Mouse (Mus musculus): ENCODE results near the gene Mrln. TPM values are rescaled to one million over a fixed set of nuclear protein-coding genes. Genes with fewer than 3 reads are reported as not detected.

Mrln gene
- polyA plus RNA-seq, 1 experiment from 2014 or later = not detected

DNA sequence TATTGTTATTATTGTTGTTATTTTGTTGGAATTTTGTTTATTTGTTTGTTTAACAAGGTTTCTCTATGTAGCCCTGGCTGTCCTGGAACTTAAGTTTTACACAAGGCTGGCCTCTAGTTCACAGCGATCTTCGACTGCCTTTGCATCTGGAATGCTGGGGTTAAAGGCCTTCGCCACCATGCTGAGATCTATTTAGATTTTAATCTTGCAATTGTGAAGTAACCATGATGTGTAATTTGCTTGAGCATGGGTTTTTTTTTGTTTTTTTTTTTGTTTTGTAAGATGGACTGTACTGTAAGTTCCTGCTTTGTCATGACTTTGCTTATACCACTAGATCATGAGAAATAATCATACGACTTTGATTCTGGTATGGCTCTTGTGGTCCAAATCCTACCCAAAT is 56.4 kb downstream of the Mrln start:
- 78% methylated on average over 4 of the region's 4 CpGs for WGBS
- H3K4me2 ChIP-seq = no peak overlapping the region
- no peak overlapping the region for H3K27ac ChIP-seq
- no peak for ATAC-seq (ENCODE audit: borderline replicate concordance, extremely low read depth, low FRiP score, low TSS enrichment)
- H3K9me3 ChIP-seq = no peaks in the 10 kb centered on the region
- peaks cover 5% of the 10 kb centered on the region; the same call in 1 of the 2 replicates for H3K4me1 ChIP-seq
- H3K27me3 ChIP-seq = no peaks in the 10 kb centered on the region
- no peak overlapping the region for H3K9ac ChIP-seq
- H3K36me3 ChIP-seq = no peaks in the 10 kb centered on the region
- H3K4me3 ChIP-seq = no peak overlapping the region

DNA sequence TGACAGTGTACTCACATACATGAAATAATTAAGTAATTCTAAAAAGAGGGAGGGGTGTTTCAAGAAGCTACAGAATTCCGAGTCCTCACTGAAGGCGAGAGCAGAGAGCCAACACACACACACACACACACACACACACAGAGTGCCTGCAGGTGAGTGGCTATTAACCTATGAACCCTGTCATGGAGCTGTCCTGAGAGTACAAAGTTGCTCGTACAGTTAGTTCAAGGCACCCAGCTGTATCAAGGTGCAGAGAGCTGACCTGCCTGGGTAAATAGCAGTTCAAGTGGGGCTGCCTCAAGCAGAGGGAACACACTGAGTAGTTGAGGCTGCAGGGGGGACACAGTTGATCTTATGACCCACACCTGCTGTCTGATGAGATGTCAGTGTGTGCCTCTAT is 57.6 kb downstream of the Mrln start:
- no peaks in the 10 kb centered on the region for H3K36me3 ChIP-seq
- H3K27ac ChIP-seq = no peak overlapping the region
- H3K4me3 ChIP-seq = no peak overlapping the region
- 62% methylated on average over 3 of the region's 3 CpGs for WGBS
- H3K4me2 ChIP-seq = no peak overlapping the region
- H3K9me3 ChIP-seq = no peaks in the 10 kb centered on the region
- no peak overlapping the region for H3K9ac ChIP-seq
- H3K4me1 ChIP-seq = 0 out of 2 replicates have a peak, but pooled peaks cover 5% of the 10 kb centered on the region
- no peak for ATAC-seq (ENCODE audit: borderline replicate concordance, extremely low read depth, low FRiP score, low TSS enrichment)
- H3K27me3 ChIP-seq = no peaks in the 10 kb centered on the region

DNA sequence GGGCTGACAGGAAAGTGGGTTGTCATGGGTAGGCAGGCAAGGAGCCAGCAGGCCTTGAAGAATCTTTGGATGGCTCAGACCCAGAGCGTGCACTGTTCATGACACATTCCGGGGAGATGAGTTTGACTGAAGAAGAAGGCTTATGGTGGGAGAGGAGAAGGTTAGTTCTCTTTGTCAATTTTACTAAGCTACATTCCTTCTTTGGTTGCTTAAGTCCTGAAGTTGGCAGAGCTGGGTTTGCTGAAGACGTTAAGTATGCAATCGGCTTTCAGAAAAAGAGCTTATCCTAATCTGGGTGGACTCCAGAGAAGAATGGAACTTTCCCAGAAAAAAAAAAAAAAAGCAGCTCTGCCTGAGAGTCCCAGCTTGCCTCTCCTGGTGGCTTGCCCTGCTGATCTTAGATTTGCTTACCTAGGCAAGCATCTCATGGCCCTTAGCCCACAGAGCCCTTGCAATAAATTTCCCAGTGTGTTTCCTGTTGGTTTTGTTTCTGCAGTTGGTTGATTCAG is 59.3 kb downstream of the Mrln start:
- Histone ChIP-seq H3K9ac (no peak overlapping the region), H3K4me2 (no peak overlapping the region), H3K9me3 (no peaks in the 10 kb centered on the region), H3K4me1 (0 out of 2 replicates have a peak, but pooled peaks cover 5% of the 10 kb centered on the region), H3K4me3 (no peak overlapping the region), H3K27ac (no peak overlapping the region), H3K27me3 (no peaks in the 10 kb centered on the region), H3K36me3 (no peaks in the 10 kb centered on the region)
- 42% methylated on average over 4 of the region's 4 CpGs for WGBS
- no peak for ATAC-seq (ENCODE audit: borderline replicate concordance, extremely low read depth, low FRiP score, low TSS enrichment)

DNA sequence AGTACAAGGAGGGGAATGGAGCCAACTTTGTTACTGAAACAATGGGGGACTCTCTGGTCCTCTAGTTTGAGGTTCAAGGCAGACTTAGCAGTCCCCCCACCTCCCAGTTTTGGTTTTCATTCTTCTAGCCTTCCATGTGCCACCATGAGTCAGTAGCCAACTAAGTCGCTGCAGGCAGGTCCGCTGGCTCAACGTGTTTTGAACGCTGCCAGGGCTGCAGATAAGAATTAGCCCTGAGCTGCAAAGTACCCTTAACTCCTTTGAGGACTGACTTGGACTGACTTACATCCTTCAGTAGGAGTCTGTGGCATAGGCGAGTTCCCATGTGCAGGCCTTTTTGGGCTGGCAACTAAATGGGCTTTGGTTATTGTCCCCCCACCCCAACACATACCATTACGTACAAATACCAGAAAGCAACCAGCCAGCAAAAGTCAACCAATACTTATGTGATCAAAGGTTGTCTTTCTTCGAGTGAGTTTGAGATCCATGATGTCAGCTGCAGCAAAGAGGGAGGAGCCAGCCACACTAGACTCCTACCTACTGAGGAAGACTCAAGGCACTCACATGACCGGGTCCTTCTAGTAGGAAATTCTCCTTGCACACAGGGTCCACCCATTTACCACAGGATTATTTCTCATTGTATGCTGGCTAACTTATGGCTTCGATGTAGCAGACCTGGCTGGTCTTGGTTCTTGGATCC is 60.0 kb downstream of the Mrln start:
- no peak overlapping the region for H3K4me2 ChIP-seq
- no peaks in the 10 kb centered on the region for H3K9me3 ChIP-seq
- 74% methylated on average over 9 of the region's 9 CpGs for WGBS
- 0 out of 2 replicates have a peak, but pooled peaks cover 5% of the 10 kb centered on the region for H3K4me1 ChIP-seq
- H3K9ac ChIP-seq = no peak overlapping the region
- no peak for ATAC-seq (ENCODE audit: borderline replicate concordance, extremely low read depth, low FRiP score, low TSS enrichment)
- H3K27ac ChIP-seq = no peak overlapping the region
- no peaks in the 10 kb centered on the region for H3K27me3 ChIP-seq
- no peak overlapping the region for H3K4me3 ChIP-seq
- no peaks in the 10 kb centered on the region for H3K36me3 ChIP-seq

DNA sequence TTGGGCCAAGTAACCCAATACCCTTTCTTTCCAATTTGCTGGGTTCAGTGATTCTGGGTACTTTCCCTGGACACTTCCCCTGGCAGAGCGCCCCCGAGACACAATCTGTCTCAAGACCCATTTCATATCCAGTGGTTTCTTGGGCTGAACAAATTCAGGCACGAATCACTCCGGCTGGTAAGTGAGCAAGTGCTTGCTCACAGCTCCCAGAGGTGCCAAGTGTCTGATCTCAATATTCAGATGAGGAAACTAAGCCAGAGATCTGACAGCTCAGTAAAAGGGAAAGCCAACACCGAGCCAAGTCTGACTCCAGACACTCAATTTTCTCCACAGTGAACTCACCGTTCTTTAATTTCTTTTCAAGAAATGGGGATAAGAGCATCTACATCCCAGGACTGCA is 62.0 kb downstream of the Mrln start:
- Histone ChIP-seq H3K9ac (no peak overlapping the region), H3K27me3 (no peaks in the 10 kb centered on the region), H3K4me2 (no peak overlapping the region), H3K4me1 (0 out of 2 replicates have a peak, but pooled peaks cover 5% of the 10 kb centered on the region), H3K9me3 (no peaks in the 10 kb centered on the region), H3K36me3 (no peaks in the 10 kb centered on the region), H3K4me3 (no peak overlapping the region), H3K27ac (no peak overlapping the region)
- no peak for ATAC-seq (ENCODE audit: borderline replicate concordance, extremely low read depth, low FRiP score, low TSS enrichment)
- WGBS = 84% methylated on average over 6 of the region's 6 CpGs

DNA sequence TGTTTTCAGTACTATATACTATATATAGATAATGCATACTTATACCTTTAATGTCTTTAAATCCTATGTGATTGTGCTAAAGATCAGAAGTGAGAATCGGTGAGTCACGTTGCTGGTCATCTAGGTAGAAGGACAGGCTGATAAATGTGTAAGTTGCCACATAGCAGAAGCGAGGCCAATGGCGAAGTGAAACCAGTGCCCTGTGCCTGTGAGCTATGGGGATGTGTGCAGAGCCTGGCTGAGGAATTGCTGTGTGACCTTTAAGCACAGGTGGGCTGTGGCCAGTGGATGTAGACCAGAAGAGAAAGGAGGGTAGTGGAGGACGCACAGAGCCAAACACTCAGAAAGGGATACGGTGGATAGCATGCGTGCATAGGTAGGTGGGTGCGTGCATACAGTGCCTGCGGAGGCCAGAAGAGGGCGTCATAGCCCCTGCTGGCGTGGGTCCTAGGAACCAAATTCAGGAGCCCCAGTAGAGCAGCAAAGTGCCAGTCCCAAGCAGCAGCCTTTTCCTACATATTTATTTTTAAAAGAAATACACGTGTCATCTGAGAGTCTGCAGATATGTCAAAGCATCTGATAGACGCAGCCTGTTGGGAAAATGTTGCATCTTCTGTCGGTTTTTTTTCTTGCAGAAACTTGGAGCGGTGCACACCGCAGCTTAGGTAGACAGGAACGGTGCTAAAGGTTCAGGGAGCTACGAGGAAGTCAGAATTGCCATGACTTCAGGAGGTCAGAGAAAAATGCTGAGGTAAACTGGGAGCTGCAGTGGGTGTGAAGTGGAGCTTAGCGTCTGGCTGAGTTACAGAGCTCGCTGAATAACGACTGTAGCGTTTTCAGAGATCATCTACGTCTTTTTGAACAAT is 64.3 kb downstream of the Mrln start:
- Histone ChIP-seq H3K4me3 (no peak overlapping the region), H3K27me3 (no peaks in the 10 kb centered on the region), H3K27ac (no peak overlapping the region), H3K9me3 (no peaks in the 10 kb centered on the region), H3K36me3 (no peaks in the 10 kb centered on the region), H3K4me2 (no peak overlapping the region), H3K4me1 (0 out of 2 replicates have a peak, but pooled peaks cover 5% of the 10 kb centered on the region), H3K9ac (no peak overlapping the region)
- no peak for ATAC-seq (ENCODE audit: borderline replicate concordance, extremely low read depth, low FRiP score, low TSS enrichment)
- WGBS = 73% methylated on average over 23 of the region's 23 CpGs

Other genes with a start within 250 kb of the Mrln start
- gene Ccdc6, start 107.5 kb upstream of the Mrln start, polyA plus RNA-seq (2015; fragmentation: Nextera tagmentation; extraction: Ambion mirVana) = 14.3 and 15.0 TPM in 2 replicates
- 6.9 and 7.2 TPM in 2 replicates for gene Slc16a9, start 40.4 kb downstream of the Mrln start, polyA plus RNA-seq (2015; fragmentation: Nextera tagmentation; extraction: Ambion mirVana)
- 10.0 and 10.1 TPM in 2 replicates for gene Fam13c, start 235.8 kb downstream of the Mrln start, polyA plus RNA-seq (2015; fragmentation: Nextera tagmentation; extraction: Ambion mirVana)